Mouse (Mus musculus) embryo, embryonic 11 days (tissue): Measurements from ENCODE around the gene Zic1.

Source experiments
- DNase-seq: peaks from one replicate; pipeline ENCODE4 v3.0.0-alpha.2; 2015

Zic1 gene

GRCm38 (mm10) chr9:91366999-91367811 lies 1.6 kb upstream of the Zic1 start:
- peak; percentile 67 for DNase-seq

DNA sequence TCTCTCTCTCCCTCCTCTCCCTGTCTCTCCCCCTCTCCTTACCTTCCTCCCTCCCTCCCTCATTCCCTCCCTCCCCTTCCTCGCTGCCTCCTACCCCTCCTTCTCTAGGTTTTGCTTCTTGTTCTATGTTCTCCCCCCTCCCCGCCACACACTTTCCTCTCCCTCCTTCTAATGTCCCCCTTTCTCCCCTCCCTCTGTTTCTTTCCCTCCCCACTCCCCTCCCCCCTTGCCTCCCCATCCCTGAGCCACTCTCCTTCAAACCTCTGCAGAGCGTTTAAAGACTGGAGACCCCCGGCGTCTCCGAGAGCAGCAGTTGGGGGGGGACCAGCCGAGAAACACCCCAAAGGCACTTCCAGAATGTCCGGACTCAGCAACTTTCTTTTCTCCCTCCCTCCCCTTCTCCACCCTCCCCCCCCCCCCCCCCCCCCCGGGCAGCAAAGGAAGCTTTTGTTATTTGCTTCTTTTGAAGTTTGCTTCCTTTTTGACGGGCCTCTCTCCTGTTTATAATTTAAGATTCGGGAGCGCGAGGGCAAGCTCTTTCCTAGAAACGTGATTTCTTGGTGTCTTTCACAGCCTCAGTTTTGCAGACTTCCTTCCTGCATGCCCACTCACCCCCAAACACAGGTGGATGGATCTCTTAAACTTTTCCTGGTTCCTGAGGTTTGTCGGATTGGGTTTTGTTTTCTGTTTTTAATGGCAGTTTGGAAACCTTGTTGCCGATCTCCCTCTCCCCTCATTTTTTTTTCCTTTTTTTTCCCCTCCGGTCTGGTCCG lies 802 bp upstream of the Zic1 start:
- DNase-seq = peak; percentile 64

GRCm38 (mm10) chr9:91364971-91365501 lies 574 bp downstream of the Zic1 start:
- DNase-seq = peak; percentile 78

DNA sequence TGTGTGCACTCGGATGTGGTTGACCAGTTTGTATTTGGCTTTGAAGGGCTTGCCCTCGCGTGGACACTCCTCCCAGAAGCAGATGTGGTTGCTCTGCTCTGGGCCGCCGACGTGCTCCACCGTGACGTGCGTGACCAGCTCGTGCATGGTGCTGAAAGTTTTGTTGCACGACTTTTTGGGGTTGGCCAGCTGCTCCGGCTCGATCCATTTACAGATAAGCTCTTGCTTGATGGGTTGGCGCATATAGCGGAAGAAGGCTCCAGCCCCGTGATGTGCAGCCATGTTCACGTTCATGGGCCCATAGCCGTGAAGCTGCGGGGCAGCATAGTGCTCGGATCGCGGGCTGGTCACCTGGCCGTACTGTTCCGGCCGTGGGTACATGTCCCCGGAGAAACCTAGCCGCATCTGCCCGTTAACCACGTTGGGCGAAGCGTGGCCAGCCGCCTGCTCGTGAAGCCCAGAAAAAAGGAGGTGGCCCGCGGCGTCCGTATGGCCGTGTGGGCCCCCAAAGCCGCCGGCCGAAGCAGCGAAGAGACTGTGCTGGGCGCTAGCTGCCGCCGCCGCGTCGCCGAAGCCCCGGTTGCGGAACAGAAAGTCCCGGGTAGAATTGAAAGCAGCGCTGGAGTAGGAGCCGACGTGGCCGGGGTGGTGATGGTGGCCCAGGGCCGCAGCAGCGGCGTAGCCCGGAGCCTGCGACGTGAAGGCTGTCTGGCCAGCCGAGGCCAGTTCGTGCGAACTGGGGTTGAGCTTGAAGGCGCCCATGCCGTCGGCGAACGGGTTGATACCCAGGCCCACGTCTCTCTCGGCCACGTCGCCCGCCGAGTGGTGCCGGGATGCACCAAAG lies 1.3 kb downstream of the Zic1 start:
- DNase-seq = peak; percentile 62

- no peak for DNase-seq
Observed at GRCm38 (mm10) chr9:91363814-91364126, 1.8 kb downstream of the Zic1 start.

DNA sequence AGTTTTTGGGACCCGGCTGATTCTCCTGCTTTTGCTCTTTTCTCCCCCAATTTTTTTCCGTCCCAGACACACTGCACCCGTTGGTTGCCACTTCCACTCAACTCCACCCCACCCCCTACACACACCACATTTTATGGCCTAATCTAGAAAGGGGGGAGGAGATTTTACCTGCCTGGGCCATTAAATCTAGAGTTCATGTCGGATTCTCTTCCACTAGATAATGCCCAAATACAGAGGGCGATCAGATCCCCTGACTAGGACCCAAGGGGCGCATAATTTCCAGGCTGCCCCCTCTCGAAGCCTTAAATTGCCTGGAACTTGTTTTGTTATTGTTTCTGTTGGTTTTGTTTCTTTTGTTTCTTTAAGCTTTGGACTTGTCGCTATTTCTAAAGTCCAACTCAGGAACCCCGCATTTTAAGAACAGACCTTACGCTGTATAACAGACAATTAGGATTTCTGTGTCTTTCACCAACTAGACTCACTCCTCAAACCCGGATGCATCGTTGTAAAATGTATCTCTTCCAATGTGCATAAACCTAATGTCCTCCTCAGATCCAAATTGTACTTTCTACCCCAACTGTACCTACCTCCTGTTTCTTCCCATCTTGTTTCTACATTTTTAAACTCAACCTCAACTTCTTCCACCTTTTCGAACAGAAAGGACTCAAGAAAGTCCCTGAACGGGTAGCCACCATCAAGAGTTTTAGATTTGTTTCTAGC lies 2.4 kb downstream of the Zic1 start:
- DNase-seq = peak; percentile 31

GRCm38 (mm10) chr9:91361856-91362601 lies 3.6 kb downstream of the Zic1 start, which contains the start of gene Zic4:
Gene Zic4, plus strand, starts transcription at chr9:91362413.
- DNase-seq = peak; percentile 77

- peak; percentile 54 for DNase-seq
Observed at GRCm38 (mm10) chr9:91361033-91361855, 4.4 kb downstream of the Zic1 start.

DNA sequence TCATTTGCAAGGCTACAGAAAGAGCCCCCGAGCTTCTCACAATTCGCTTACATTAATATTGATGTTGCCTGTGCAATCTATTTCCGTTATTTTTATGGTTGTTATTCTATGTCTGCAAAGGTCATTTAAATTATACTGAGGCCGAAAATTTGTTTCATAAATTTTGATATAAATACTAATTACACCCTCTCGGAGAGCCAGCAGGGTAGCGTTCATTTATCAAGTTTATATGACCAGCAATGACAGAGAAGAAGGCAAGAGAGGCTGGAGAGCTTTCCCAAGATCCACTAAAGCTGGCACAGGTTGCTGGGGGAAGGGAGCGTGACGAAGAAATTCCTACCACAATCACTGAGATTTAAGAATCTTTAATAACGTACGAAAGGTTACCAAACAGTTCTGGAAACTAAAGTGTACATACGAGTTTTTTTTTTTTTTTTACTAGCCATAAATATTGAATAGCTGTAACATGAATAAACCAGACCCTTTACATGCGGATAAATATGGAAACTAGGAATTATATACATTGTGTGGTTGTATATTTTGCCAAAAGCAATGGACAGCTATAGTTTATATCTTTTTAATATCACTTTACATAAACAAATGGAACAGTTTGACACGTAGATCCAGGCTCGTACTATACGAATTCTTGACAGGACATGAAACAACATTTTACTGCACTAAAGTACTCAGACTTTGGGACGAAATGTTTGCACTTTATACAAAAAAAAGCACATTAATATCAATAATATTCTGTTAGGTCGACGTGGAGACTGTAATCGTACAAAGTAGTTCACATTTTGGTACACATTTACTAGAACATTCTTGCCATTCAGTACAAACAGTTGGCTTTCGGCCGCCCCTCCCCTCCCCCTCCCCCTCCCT lies 5.2 kb downstream of the Zic1 start:
- peak; percentile 53 for DNase-seq

DNA sequence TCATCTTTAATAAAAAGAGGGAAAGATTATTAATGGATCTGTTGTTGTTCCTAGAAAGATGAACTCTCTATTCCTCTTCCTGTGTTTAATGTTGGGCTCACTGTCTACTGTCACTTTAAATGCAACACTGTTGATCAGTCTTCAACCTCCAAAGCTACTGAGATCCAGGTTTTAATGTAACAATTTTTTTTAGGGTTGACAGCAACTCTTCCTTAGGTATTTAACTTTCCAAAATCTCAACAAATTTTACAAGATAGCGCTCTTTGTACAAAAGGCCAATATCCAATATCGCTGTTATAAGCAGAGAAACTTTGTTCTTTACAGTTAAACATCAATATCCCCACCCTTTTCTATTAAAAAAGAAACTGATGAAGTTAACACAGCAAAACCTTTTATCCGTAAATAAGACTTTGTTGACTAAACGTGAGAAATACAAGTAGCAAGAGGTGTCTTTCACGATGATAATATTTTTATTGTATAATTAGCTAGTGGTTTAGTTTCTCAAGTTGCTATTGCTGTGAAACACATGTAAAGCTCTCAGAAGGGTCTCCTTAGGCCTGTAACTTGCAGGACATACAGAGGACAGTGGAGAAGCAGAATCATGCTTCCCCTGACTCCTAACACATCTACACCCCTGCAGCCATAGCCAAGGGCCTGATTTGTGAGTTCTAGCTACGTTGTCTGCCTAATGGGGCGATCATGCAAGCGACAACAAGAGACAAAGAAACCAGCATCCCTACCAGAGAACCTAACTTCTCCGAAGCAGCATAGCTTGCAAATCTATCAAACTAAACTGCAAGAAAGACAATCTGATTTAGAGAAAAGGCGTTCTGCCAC lies 6.5 kb downstream of the Zic1 start:
- peak; percentile 47 for DNase-seq

GRCm38 (mm10) chr9:91357321-91357720 lies 8.3 kb downstream of the Zic1 start:
- DNase-seq = peak; percentile 13

GRCm38 (mm10) chr9:91356353-91356740 lies 9.3 kb downstream of the Zic1 start:
- peak; percentile 18 for DNase-seq

GRCm38 (mm10) chr9:91355629-91356352 lies 9.8 kb downstream of the Zic1 start:
- peak; percentile 89 for DNase-seq

- DNase-seq = no peak
Observed at GRCm38 (mm10) chr9:91355270-91355589, 10.4 kb downstream of the Zic1 start.

DNA sequence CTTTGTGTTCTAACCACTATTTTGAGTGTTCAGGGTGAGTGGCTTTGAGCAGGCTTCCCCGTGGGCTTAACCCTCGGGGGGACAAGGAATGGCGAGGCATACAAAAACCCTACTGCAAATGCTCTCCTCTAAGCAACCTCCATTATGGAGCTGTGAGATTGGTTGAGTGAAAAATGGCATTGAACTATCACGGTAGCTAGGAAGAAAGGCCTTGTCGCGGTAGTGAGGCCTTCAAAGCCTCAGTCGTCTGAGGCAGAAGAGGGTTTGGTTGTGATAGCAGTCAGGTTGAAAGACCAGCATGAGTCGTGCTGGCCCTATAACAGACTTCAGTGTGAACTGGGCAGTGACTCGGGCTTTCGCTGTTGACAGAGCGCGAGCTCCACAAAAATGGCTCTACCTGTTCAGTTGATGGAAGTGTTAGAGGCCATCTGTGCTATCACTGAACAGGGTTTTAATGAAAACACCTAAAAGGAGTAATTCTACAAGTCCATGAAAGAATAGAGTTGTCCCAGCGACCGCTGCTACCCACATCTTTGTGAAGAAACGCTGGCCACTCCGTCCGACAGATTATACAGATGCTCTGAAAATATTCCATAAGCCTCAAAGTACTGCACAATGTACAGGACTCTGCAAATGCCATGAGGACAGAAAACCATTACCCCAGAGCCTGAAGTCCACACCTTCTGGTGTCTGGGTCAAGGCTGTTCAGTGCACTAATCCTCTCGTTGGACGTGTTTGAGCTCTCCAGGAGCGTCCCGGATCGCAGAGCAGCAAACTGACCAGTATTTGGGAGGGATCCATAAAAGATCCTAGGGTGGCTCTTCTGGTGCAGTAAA lies 11.0 kb downstream of the Zic1 start:
- DNase-seq = peak; percentile 29

DNA sequence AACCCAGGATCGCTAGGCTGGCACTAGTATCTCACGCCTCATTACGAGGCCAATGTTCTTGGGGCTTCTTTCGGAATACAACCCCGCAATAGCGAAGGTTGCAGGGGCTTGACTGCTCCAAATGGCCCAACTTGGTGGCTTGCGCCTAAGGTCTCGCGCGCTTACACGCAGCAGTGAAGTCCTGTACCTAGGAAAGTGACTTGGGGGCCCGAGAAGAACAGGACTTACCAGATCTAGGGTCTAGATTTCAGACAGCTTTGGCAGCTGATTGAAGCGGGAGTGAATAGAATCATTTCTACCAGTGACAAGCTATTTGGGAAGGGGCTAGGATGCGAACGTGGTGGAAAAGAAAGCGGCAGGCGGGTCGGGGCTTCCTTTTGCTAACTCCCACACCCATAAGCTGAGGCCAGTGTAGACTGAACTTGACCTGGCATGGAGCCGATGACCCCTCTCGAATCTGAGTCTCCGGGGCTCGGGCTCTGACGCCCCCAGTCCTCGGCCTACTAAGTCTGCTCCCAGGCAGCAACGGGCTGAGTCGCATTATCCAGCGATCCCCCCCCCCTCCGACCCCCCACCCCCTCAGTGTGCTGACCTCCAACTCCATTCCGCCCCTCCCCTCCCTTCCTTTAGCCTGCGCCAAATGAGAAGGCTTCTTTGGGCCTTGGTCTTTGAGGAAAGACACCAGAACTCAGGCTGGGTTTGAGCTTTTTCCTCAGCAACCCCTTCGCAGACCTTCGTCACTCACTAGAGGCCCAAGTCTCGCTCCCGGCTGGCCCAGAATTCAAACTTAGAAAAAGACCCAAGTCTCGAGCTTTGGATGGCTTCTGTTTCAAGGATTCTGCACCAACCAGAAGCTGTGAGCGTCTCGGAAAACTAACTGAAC lies 11.8 kb downstream of the Zic1 start:
- peak; percentile 59 for DNase-seq
